Mouse (Mus musculus) forebrain, embryonic 11.5 days (tissue): ENCODE measurements around the gene F12. TPM values are rescaled to one million over a fixed set of nuclear protein-coding genes. Genes with fewer than 3 reads are reported as not detected.

Source experiments
- ATAC-seq: fragments of 200-750 bp; cut with Nextera tagmentation; replicated peaks from 2 replicates; pipeline ENCODE4 v1.8.0; 2017; ENCODE audit warnings: moderate TSS enrichment; ENCODE audit not compliant: low FRiP score
- DNase-seq: peaks from one replicate; pipeline ENCODE4 v3.0.0-alpha.2; 2017; ENCODE audit warnings: low spot score
- H3K27ac ChIP-seq: fragments of 300-500 bp; sonication (generic); 2 replicates; pipeline ENCODE4 v1.5.1; 2014; ENCODE audit warnings: low read depth, low read length
- H3K27me3 ChIP-seq: fragments of 300-500 bp; sonication (generic); 2 replicates; pipeline ENCODE4 v1.6.1; 2014; ENCODE audit warnings: mild to moderate bottlenecking, low read length, mixed read lengths; ENCODE audit not compliant: control insufficient read depth, insufficient read depth
- H3K36me3 ChIP-seq: fragments of 300-500 bp; sonication (generic); 2 replicates; pipeline ENCODE4 v1.6.1; 2014; ENCODE audit warnings: mild to moderate bottlenecking, low read length, moderate library complexity, mixed read lengths; ENCODE audit not compliant: control insufficient read depth, insufficient read depth
- H3K4me1 ChIP-seq: fragments of 300-500 bp; sonication (generic); replicated peaks from 2 replicates; pipeline ENCODE4 v1.6.1; 2014; ENCODE audit warnings: low read length, mixed read lengths; ENCODE audit not compliant: control insufficient read depth, insufficient read depth
- H3K4me2 ChIP-seq: fragments of 300-500 bp; sonication (generic); 2 replicates; pipeline ENCODE4 v1.6.1; 2014; ENCODE audit warnings: low read depth, mild to moderate bottlenecking, low read length, moderate library complexity, mixed read lengths; ENCODE audit not compliant: severe bottlenecking
- H3K4me3 ChIP-seq: fragments of 300-500 bp; sonication (generic); 2 replicates; pipeline ENCODE4 v1.5.1; 2014; ENCODE audit warnings: low read depth, low read length
- H3K9ac ChIP-seq: fragments of 300-500 bp; sonication (generic); 2 replicates; pipeline ENCODE4 v1.6.1; 2014; ENCODE audit warnings: low read length
- H3K9me3 ChIP-seq: fragments of 300-500 bp; sonication (generic); 2 replicates; pipeline ENCODE4 v1.6.1; 2016; ENCODE audit warnings: low read length, mixed read lengths; ENCODE audit not compliant: control insufficient read depth
- WGBS: fragments of 180-500 bp; shearing (Covaris S2); extraction: QIAGEN DNeasy Blood & Tissue Kit; methylation state at CpG from one replicate; pipeline ENCODE4 v1.1.7; 2014; 5-methylcytosine and 5-hydroxymethylcytosine counted together
- polyA plus RNA-seq: library from polyadenylated mRNA; unstranded; fragments of >200 nt; fragmentation: Nextera tagmentation; extraction: Ambion mirVana; gene quantifications from 2 replicates; pipeline ENCODE4 v1.2.1, GENCODE M21; 2014

Gene F12
- polyA plus RNA-seq, 1 experiment from 2014 or later = not detected

DNA sequence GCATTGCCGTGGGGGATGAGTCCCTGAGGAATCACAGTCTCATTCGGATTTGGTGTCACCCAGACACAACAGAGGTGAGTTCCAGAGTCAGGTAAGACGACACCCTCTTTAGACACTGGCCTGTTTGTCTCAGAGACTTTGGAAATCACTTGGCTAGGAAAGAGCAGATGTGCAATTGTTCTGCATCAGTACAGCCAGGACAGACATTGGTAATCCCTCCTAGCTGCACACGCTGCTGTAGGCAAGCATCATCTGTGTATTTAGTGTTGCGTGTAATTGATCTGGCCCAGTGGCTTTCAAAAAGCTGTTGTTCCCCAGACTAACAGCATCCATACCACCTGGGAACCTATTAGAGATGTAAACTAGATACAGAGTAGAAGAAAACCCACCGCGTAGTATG lies 23.3 kb downstream of the F12 start:
- ATAC-seq = no peak
- H3K4me1 ChIP-seq = peaks cover 7% of the 10 kb centered on the region; the same call in 1 of the 2 replicates
- H3K4me3 ChIP-seq = no peak overlapping the region
- H3K27me3 ChIP-seq = no peaks in the 10 kb centered on the region
- H3K4me2 ChIP-seq = no peak overlapping the region
- 79% methylated on average over 7 of the region's 7 CpGs for WGBS
- DNase-seq = no peak
- H3K9me3 ChIP-seq = no peaks in the 10 kb centered on the region
- H3K9ac ChIP-seq = no peak overlapping the region
- no peak overlapping the region for H3K27ac ChIP-seq
- H3K36me3 ChIP-seq = no peaks in the 10 kb centered on the region

DNA sequence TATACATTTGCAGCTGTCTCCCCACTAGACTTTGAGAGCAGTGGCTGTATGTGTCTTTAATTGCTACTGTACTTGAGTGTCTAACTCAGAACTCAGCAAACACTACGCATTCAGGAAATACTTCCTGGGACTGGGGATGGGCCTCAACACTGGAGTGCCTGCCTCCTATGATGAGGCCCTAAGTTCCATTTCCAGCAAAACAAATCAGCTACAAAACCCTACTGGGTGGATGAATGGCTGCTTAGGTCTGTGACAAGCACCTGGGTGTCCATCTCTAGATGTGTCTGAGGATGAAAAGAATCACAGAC lies 26.6 kb downstream of the F12 start:
- H3K4me3 ChIP-seq = no peak overlapping the region
- H3K9ac ChIP-seq = no peak overlapping the region
- no peak overlapping the region for H3K4me2 ChIP-seq
- H3K9me3 ChIP-seq = no peaks in the 10 kb centered on the region
- DNase-seq (no peak), ATAC-seq (no peak)
- no peaks in the 10 kb centered on the region for H3K4me1 ChIP-seq
- no peak overlapping the region for H3K27ac ChIP-seq
- H3K36me3 ChIP-seq = no peaks in the 10 kb centered on the region
- no peaks in the 10 kb centered on the region for H3K27me3 ChIP-seq
- 92% methylated on average over 1 of the region's 1 CpGs for WGBS

DNA sequence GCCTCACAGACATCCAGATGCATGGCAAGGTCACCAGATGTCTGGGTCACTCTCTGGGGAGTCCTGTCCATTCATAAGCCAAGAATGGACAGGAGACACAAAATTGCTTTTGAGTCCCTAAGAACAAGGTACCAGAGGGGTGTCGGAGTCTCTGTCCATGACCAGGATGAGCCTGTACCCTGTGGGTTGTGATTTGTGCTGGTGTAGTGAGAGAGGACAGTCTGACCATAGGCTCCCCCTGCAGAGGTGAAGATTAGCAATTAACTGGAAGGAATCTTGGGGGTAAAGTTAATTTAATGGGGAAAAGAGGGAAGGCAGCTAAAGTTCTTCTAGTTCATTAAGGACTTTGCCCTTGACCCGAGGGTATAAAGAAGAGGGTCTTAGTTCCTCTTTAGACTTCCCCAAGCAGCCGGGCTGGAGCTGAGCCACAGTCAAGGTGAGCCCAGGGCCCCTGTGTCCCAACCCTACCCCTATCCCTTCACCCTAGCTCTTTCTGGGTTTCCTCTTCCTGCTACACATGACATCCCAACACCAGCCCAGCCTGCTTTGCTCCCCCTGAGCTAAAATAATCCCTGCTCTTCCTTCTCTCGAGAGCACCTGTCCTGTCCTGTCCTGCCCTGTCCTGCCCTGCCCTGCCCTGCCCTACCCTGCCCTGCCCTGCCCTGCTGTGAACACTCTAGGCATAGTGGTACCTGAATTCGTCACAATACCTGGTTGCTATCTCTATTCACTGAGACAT lies 27.1 kb downstream of the F12 start:
- 66% methylated on average over 5 of the region's 5 CpGs for WGBS
- H3K27me3 ChIP-seq = no peaks in the 10 kb centered on the region
- no peak for ATAC-seq
- H3K36me3 ChIP-seq = no peaks in the 10 kb centered on the region
- H3K4me1 ChIP-seq = no peaks in the 10 kb centered on the region
- H3K27ac ChIP-seq = no peak overlapping the region
- H3K4me3 ChIP-seq = no peak overlapping the region
- no peak overlapping the region for H3K4me2 ChIP-seq
- no peak for DNase-seq
- no peaks in the 10 kb centered on the region for H3K9me3 ChIP-seq
- no peak overlapping the region for H3K9ac ChIP-seq

DNA sequence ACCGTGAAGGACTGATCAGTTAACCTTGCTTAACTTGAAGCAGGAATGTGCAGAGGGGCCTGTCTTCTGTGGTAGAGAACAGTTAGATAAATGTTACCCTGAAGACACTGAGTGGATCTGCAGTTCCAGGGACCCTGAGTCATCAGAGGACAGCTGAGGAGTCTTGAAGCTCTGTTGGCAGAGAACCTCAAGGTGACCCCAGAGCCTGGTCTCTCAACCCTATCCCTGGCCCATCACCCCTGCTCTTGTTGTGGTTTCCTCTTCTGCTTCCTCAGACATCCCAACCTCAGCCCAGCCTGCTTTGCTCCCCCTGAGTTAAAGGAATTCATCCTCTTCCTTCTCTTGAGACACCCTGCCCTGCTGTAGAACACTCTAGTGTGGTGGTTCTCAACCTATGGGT lies 28.5 kb downstream of the F12 start, which contains the start of gene Slc34a1:
Gene Slc34a1, plus strand, starts transcription at position 100 of the 400 bp plus-strand sequence.
- Histone ChIP-seq H3K36me3 (no peaks in the 10 kb centered on the region), H3K4me3 (no peak within 1 kb of the TSS), H3K4me1 (no peaks in the 10 kb centered on the region), H3K9me3 (no peaks in the 10 kb centered on the region), H3K9ac (no peak within 1 kb of the TSS), H3K4me2 (no peak within 1 kb of the TSS), H3K27me3 (no peaks in the 10 kb centered on the region), H3K27ac (no peak within 1 kb of the TSS)
- ATAC-seq (no peak), DNase-seq (no peak)
- WGBS = 90% methylated on average over 1 of the region's 1 CpGs

DNA sequence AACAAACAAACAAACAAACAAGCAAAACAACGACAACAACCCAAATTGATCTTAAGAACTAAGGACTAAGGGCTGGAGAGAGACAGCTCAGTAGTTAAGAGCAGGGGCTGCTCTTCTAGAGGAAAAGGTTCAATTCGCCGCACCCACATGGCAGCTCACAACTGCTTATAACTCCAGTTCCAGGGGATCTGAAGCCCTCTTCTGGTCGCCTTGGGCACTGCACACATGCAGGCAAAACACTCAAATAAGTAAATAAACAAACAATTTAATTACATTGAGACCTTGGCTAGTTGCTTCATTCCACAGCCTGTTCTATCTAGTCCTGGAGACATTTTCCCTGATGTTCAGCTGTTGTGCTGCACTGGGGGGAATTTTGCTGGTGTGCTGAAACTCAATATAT lies 33.7 kb downstream of the F12 start:
- Histone ChIP-seq H3K4me3 (no peak overlapping the region), H3K36me3 (no peaks in the 10 kb centered on the region), H3K27me3 (no peaks in the 10 kb centered on the region), H3K9me3 (no peaks in the 10 kb centered on the region), H3K4me1 (no peaks in the 10 kb centered on the region), H3K9ac (no peak overlapping the region), H3K27ac (no peak overlapping the region), H3K4me2 (no peak overlapping the region)
- no peak for ATAC-seq
- no peak for DNase-seq
- 72% methylated on average over 4 of the region's 4 CpGs for WGBS

DNA sequence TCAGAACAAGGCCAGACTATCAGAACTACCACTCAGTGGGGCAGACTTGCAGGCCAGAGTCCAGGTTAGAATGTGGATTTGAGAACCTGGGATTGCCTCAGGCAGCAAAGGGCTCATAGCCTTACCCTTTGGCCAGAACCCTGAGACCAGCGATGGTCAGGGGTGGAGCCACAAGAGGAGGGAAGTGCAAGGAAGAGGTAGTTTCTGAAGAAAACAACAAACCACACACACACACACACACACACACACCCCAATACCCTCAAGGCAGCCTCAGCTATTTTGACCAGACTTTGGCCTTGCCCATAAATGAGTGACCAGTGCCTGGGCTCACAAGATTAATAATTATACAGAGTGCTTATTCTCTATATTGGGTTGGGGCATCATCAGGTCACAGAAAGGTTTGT lies 35.0 kb downstream of the F12 start:
- Histone ChIP-seq H3K9me3 (no peaks in the 10 kb centered on the region), H3K27ac (no peak overlapping the region), H3K9ac (no peak overlapping the region), H3K4me2 (no peak overlapping the region), H3K36me3 (no peaks in the 10 kb centered on the region), H3K27me3 (no peaks in the 10 kb centered on the region), H3K4me3 (no peak overlapping the region), H3K4me1 (no peaks in the 10 kb centered on the region)
- 100% methylated on average over 1 of the region's 1 CpGs for WGBS
- no peak for DNase-seq
- no peak for ATAC-seq

DNA sequence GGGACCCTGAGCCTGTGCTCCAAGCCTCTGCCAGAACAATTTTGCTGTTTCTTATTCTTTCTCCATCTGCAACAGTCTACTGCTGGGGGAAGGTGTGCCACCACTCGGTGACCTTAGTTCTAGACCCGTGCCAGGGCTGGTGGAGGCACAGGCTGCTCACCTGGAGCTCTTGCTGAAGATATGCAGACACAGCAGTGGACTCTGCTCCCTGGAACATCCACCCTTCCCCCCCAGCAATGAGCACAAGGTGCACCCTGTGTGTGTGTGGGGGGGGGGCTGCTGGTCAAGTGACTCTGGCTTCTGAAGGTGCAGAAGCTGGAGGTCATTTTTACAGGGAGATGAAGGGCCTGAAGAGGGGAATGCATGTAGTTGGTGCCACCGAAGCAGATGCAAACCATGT lies 35.9 kb downstream of the F12 start:
- DNase-seq (no peak), ATAC-seq (no peak)
- Histone ChIP-seq H3K9me3 (no peaks in the 10 kb centered on the region), H3K9ac (no peak overlapping the region), H3K4me3 (no peak overlapping the region), H3K36me3 (no peaks in the 10 kb centered on the region), H3K4me1 (no peaks in the 10 kb centered on the region), H3K27me3 (no peaks in the 10 kb centered on the region), H3K4me2 (no peak overlapping the region), H3K27ac (no peak overlapping the region)
- 87% methylated on average over 3 of the region's 3 CpGs for WGBS

DNA sequence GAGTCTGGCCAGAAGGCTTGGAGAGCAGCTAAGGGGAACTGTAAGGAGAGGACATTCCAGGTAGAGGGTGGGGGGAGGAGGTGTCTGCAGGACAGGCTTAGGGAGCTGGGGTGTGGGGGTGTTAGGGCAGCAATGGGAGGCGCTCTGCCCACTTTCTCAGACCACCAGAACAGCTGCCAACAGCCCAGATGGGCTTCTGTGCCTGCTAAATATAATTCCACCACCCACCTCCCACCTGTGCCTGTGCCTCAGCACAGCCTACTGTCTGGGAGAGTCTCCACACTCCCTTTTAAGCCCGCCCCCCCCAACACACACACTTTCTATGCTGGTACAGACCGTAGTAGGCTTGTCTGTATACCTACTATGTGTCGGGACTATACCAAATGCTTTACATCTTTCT lies 44.8 kb downstream of the F12 start:
- ATAC-seq = no peak
- H3K27me3 ChIP-seq = peaks cover 36% of the 10 kb centered on the region
- H3K4me2 ChIP-seq = no peak overlapping the region
- H3K27ac ChIP-seq = no peak overlapping the region
- DNase-seq = no peak
- no peaks in the 10 kb centered on the region for H3K4me1 ChIP-seq
- H3K4me3 ChIP-seq = no peak overlapping the region
- no peaks in the 10 kb centered on the region for H3K36me3 ChIP-seq
- H3K9ac ChIP-seq = no peak overlapping the region
- H3K9me3 ChIP-seq = no peaks in the 10 kb centered on the region
- 82% methylated on average over 4 of the region's 4 CpGs for WGBS

DNA sequence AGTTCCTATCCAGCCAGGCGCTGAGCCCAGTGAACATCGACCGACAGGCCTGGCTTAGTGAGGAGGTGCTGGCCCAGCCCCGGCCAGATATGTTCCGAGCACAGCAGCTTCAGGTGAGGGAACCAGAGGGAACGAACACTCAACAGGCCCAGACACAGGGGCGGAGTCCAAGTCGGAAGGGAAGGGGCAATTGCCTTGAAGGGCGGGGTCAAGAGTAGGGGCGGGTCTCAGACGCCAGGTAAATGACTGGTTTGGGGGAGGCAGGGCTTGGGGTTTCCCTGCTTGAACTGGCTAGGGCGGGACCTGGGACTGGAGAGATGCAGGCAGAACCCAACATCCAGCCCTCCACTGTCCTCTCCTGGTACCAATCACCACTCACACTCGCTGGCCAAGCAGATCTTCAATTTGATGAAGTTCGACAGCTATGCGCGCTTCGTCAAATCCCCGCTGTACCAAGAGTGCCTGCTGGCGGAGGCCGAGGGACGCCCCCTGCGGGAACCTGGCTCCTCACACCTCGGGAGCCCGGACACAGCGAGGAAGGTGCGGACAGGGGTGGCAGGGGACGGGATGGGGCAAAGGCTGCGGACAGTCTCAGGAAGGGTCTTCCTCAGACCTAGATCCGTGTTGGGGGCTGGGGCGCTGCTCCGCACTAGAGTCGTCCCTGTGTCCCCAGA lies 47.5 kb downstream of the F12 start:
- Histone ChIP-seq H3K9me3 (no peaks in the 10 kb centered on the region), H3K9ac (no peak overlapping the region), H3K27ac (no peak overlapping the region), H3K4me1 (no peaks in the 10 kb centered on the region), H3K27me3 (peaks cover 36% of the 10 kb centered on the region), H3K36me3 (no peaks in the 10 kb centered on the region), H3K4me3 (no peak overlapping the region), H3K4me2 (no peak overlapping the region)
- ATAC-seq = no peak
- 3% methylated on average over 31 of the region's 32 CpGs for WGBS
- peak; percentile 61 for DNase-seq
